Comparison of ENCODE assay signal across 8 mouse cellular contexts in genomic region chr6:100833811-100834481, GRCm38 (mm10). TPM values are rescaled to one million over a fixed set of nuclear protein-coding genes. Genes with fewer than 3 reads are reported as not detected.
DNase-seq lines count a peak whose midpoint lies in the region; ATAC-seq and TF ChIP-seq lines count a peak whose summit lies in the region.

No protein-coding gene starts in this region.

- peak; percentile 45 for DNase-seq in G1E (ENCODE audit: low spot score)
- DNase-seq in cerebellum, adult 18-20 months, result peak; percentile 66 to 69
- peak; percentile 50 to 56 for DNase-seq in heart, postnatal 36 days
- peak; percentile 49 to 55 for DNase-seq in layer of hippocampus, adult 8-10 months (ENCODE audit: low spot score in 2 of 2)
- peak; percentile 68 for DNase-seq in lung, embryonic 14.5 days
- peak; percentile 9 for DNase-seq in ovary, adult 18-20 months (ENCODE audit: low spot score)
- peak; percentile 65 for DNase-seq in thymus, postnatal 0 days (ENCODE audit: low spot score)

- H3K4me2 ChIP-seq in forebrain, embryonic 16.5 days (ENCODE audit: low read length), result peak overlapping the region; percentile 69
- peak overlapping the region; percentile 67 for H3K4me2 ChIP-seq in lung, embryonic 14.5 days

- 0 out of 2 replicates have a peak, but pooled peaks cover 9% of the 10 kb centered on the region for H3K27me3 ChIP-seq in G1E (ENCODE audit: insufficient read depth, low read length)
- H3K27me3 ChIP-seq in forebrain, embryonic 16.5 days (replicated peaks; ENCODE audit: control insufficient read depth, insufficient read depth, low read length), result no peaks in the 10 kb centered on the region
- no peaks in the 10 kb centered on the region for H3K27me3 ChIP-seq in lung, embryonic 14.5 days (ENCODE audit: insufficient read depth, low read length)

- H3K4me1 ChIP-seq in G1E (ENCODE audit: insufficient read depth, low read depth, low read length), result peaks cover 32% of the 10 kb centered on the region
- peaks cover 21% of the 10 kb centered on the region for H3K4me1 ChIP-seq in forebrain, embryonic 16.5 days (replicated peaks; ENCODE audit: control insufficient read depth, insufficient read depth, low read length)
- H3K4me1 ChIP-seq in lung, embryonic 14.5 days (ENCODE audit: insufficient read depth), result 0 out of 2 replicates have a peak, but pooled peaks cover 4% of the 10 kb centered on the region

- no peaks in the 10 kb centered on the region for H3K9me3 ChIP-seq in G1E (replicated peaks)
- H3K9me3 ChIP-seq in forebrain, embryonic 16.5 days (ENCODE audit: control insufficient read depth, low read length), result no peaks in the 10 kb centered on the region
- no peaks in the 10 kb centered on the region for H3K9me3 ChIP-seq in lung, embryonic 14.5 days (ENCODE audit: low read depth, low read length)

- TF ChIP-seq CTCF in G1E (IDR thresholded peaks at IDR 0.05; ENCODE audit: low read depth, low read length), result no peak
- TF ChIP-seq CTCF in lung, embryonic 14.5 days (IDR thresholded peaks at IDR 0.05; ENCODE audit: low read depth), result peak; percentile 58

- peak overlapping the region; percentile 86 for H3K9ac ChIP-seq in forebrain, embryonic 16.5 days (replicated peaks; ENCODE audit: low read depth, low read length)
- peak overlapping the region; percentile 83 for H3K9ac ChIP-seq in lung, embryonic 14.5 days

- under 1% methylated on average over 55 of the region's 72 CpGs for WGBS in forebrain, embryonic 16.5 days
- under 1% methylated on average over 55 of the region's 72 CpGs for WGBS in lung, embryonic 14.5 days

- peak; percentile 48 for ATAC-seq in G1E (ENCODE audit: extremely low read depth, insufficient number of reproducible peaks, low FRiP score, poor library complexity, severe bottlenecking)
- ATAC-seq in forebrain, embryonic 16.5 days, result peak; percentile 91
- peak; percentile 86 for ATAC-seq in lung, embryonic 14.5 days (ENCODE audit: insufficient read depth)

- H3K36me3 ChIP-seq in G1E (replicated peaks), result peaks cover 39% of the 10 kb centered on the region
- H3K36me3 ChIP-seq in forebrain, embryonic 16.5 days (ENCODE audit: control insufficient read depth, insufficient read depth), result peaks cover 13% of the 10 kb centered on the region
- H3K36me3 ChIP-seq in lung, embryonic 14.5 days (ENCODE audit: insufficient read depth), result peaks cover 38% of the 10 kb centered on the region

- intact Hi-C loops in heart, postnatal 36 days (cut with DNase I), result loop anchor here (1.0 kb wide), 1 partner anchor 164 kb away; no protein-coding TSS in a partner anchor

- peak overlapping the region; percentile 92 for H3K27ac ChIP-seq in forebrain, embryonic 16.5 days (ENCODE audit: low read length)
- H3K27ac ChIP-seq in lung, embryonic 14.5 days (ENCODE audit: low read depth), result peak overlapping the region; percentile 90

- H3K4me3 ChIP-seq in G1E (ENCODE audit: low read depth, low read length), result peak overlapping the region; percentile 82
- H3K4me3 ChIP-seq in forebrain, embryonic 16.5 days (replicated peaks; ENCODE audit: low read length), result peak overlapping the region; percentile 87
- H3K4me3 ChIP-seq in lung, embryonic 14.5 days (ENCODE audit: low read depth, low read length), result peak overlapping the region; percentile 80

RNA-seq across cellular contexts. Expression of gene Ppp4r2, which starts 0.5 kb away (rescaled TPM):
- total RNA-seq in G1E (2014; fragmentation: Nextera tagmentation), result 94.4 and 139 TPM in 2 replicates
- total RNA-seq in G1E (2017), result 86.0 and 111 TPM in 2 replicates
- polyA plus RNA-seq in G1E (2012), result 48.1 and 80.1 TPM in 2 replicates
- 22.6 and 23.9 TPM in 2 replicates for polyA plus RNA-seq in forebrain, embryonic 16.5 days (2015; fragmentation: Nextera tagmentation; extraction: Ambion mirVana)
- total RNA-seq in heart, postnatal 36 days (2021), result 10 to 100 TPM; 46.4 to 47.8 TPM
- total RNA-seq in layer of hippocampus, adult 8-10 months (2022), result 10 to 100 TPM; 69.0 to 88.8 (median 78.9) TPM
- polyA plus RNA-seq in lung, embryonic 14.5 days (2014; fragmentation: Nextera tagmentation; extraction: Ambion mirVana), result 31.8 and 33.9 TPM in 2 replicates
- 18.2 and 22.6 TPM in 2 replicates for polyA plus RNA-seq in thymus, postnatal 0 days (2015; fragmentation: Nextera tagmentation; extraction: Ambion mirVana)

Comparison
In these comparisons a context has a peak if more than half of its experiments do, and no peak if none do; other contexts are left out.
1. Peak in every context shown above with its lines: DNase-seq, ATAC-seq, H3K4me3 ChIP-seq and H3K27ac ChIP-seq.
2. DNase-seq: peak in every context shown above with its lines; median percentile 68 in lung, embryonic 14.5 days; 68 in cerebellum, adult 18-20 months; 65 in thymus, postnatal 0 days; 53 in heart, postnatal 36 days; 52 in layer of hippocampus, adult 8-10 months; 45 in G1E; 9 in ovary, adult 18-20 months.